Mouse (Mus musculus) spleen, adult 2 months (tissue): ENCODE measurements around the gene 2410004P03Rik.

ENCODE experiments used
- CTCF ChIP-seq: fragments of 200-500 bp; IDR thresholded peaks from 2 replicates; pipeline ENCODE4 v1.5.1; 2011; ENCODE audit warnings: mild to moderate bottlenecking, inconsistent platforms; ENCODE audit not compliant: insufficient read depth, insufficient read length, insufficient replicate concordance; ENCODE audit errors: extremely low read depth
- POLR2A ChIP-seq: fragments of 200-500 bp; IDR thresholded peaks from 2 replicates; pipeline ENCODE4 v1.6.1; 2011; ENCODE audit warnings: low read depth, low read length, inconsistent platforms

GRCm38 (mm10) chr12:16999739-17000497, 11.6 kb downstream of the 2410004P03Rik start, which contains the start of gene Pqlc3:
- TF ChIP-seq POLR2A = no peak; the same call in none of the 2 replicates
- no peak for TF ChIP-seq CTCF
